Mouse (Mus musculus) inflammation-experienced regulatory T-cells, adult 6 months (primary cell): ENCODE measurements around the gene Apoo. TPM values are rescaled to one million over a fixed set of nuclear protein-coding genes. Genes with fewer than 3 reads are reported as not detected.

Experiments
- polyA plus RNA-seq, 3 experiments: library from polyadenylated mRNA; unstranded; fragments of 100-300 nt; shearing (Covaris generic); gene quantifications; one replicate each; pipeline ENCODE4 v1.2.1; 2017

The Apoo gene
- polyA plus RNA-seq, 3 experiments from 2014 or later = 12.7 to 31.6 (median 16.1) TPM

Other genes starting within 250 kb of the Apoo start
- gene Zfx, start 243.4 kb upstream of the Apoo start, polyA plus RNA-seq = 10 to 100 TPM; 28.7 to 48.4 (median 41.8) TPM
- 10 to 100 TPM; 69.5 to 76.6 (median 69.9) TPM for gene Eif2s3x, start 154.3 kb upstream of the Apoo start, polyA plus RNA-seq
- 10 to 100 TPM in 1 of 3 experiments, 1 to 10 TPM in 2; 6.9 to 12.5 (median 9.7) TPM for gene Klhl15, start 132.5 kb upstream of the Apoo start, polyA plus RNA-seq
- not detected for gene Fam90a1b, start 340 bp upstream of the Apoo start, polyA plus RNA-seq
- 1 to 10 TPM; 3.7 to 8.0 (median 7.9) TPM for gene Maged1, start 175.0 kb downstream of the Apoo start, polyA plus RNA-seq